Mouse (Mus musculus) embryonic fibroblast, embryonic 13.5 days (primary cell): ENCODE results near the gene Fars2. TPM values are rescaled to one million over a fixed set of nuclear protein-coding genes. Genes with fewer than 3 reads are reported as not detected.

Experiments used
- H3K27ac ChIP-seq: 2 replicates; pipeline ENCODE4 v1.5.1; 2012; ENCODE audit warnings: low read length, control low read depth, inconsistent platforms; ENCODE audit not compliant: insufficient read depth
- H3K4me1 ChIP-seq: 2 replicates; pipeline ENCODE4 v1.6.1; 2011; ENCODE audit warnings: low read length; ENCODE audit not compliant: control insufficient read depth, insufficient read depth
- H3K4me3 ChIP-seq: 2 replicates; pipeline ENCODE4 v1.5.1; 2011; ENCODE audit warnings: mild to moderate bottlenecking, control low read depth, low read length; ENCODE audit not compliant: insufficient read depth
- CTCF ChIP-seq: IDR thresholded peaks from 2 replicates; pipeline ENCODE4 v1.5.1; 2011; ENCODE audit warnings: mild to moderate bottlenecking, control low read depth, low read length, moderate library complexity, borderline replicate concordance; ENCODE audit not compliant: insufficient read depth
- POLR2A ChIP-seq: IDR thresholded peaks from 2 replicates; pipeline ENCODE4 v1.6.1; 2011; ENCODE audit warnings: low read depth, mild to moderate bottlenecking, control low read depth, low read length, moderate library complexity
- polyA plus RNA-seq: library from polyadenylated mRNA; stranded (reverse); fragments of >200 nt; gene quantifications from 2 replicates; pipeline ENCODE4 v1.2.4, GENCODE M21; 2011; ENCODE audit warnings: low read depth; ENCODE audit not compliant: missing spikeins, insufficient read length

The Fars2 gene
- polyA plus RNA-seq, 1 experiment = 16.0 TPM

GRCm38 (mm10) chr13:36284097-36284496 lies 166.9 kb downstream of the Fars2 start:
- no peak for TF ChIP-seq POLR2A
- no peak for TF ChIP-seq CTCF
- Histone ChIP-seq H3K4me1 (peaks cover 3% of the 10 kb centered on the region), H3K4me3 (no peak overlapping the region), H3K27ac (no peak overlapping the region)

GRCm38 (mm10) chr13:36285235-36285634 lies 168.0 kb downstream of the Fars2 start:
- TF ChIP-seq POLR2A (no peak), CTCF (no peak)
- H3K4me1 ChIP-seq = peaks cover 3% of the 10 kb centered on the region
- H3K4me3 ChIP-seq = no peak overlapping the region
- H3K27ac ChIP-seq = no peak overlapping the region

GRCm38 (mm10) chr13:36293511-36293910 lies 176.3 kb downstream of the Fars2 start:
- TF ChIP-seq POLR2A = no peak
- TF ChIP-seq CTCF = no peak
- Histone ChIP-seq H3K27ac (no peak overlapping the region), H3K4me1 (no peaks in the 10 kb centered on the region; the same call in 1 of the 2 replicates), H3K4me3 (no peak overlapping the region)

GRCm38 (mm10) chr13:36294503-36294902 lies 177.3 kb downstream of the Fars2 start:
- no peak for TF ChIP-seq POLR2A
- TF ChIP-seq CTCF = no peak
- H3K27ac ChIP-seq = no peak overlapping the region

GRCm38 (mm10) chr13:36295848-36296247 lies 178.6 kb downstream of the Fars2 start:
- TF ChIP-seq POLR2A (no peak), CTCF (no peak)
- no peak overlapping the region for H3K4me3 ChIP-seq
- H3K27ac ChIP-seq = no peak overlapping the region
- H3K4me1 ChIP-seq = no peaks in the 10 kb centered on the region; the same call in 1 of the 2 replicates

More at GRCm38 (mm10) chr13:36294503-36294902, 177.3 kb downstream of the Fars2 start:
- no peak overlapping the region for H3K4me3 ChIP-seq
- H3K4me1 ChIP-seq = no peaks in the 10 kb centered on the region; the same call in 1 of the 2 replicates

GRCm38 (mm10) chr13:36296574-36296973 lies 179.4 kb downstream of the Fars2 start:
- TF ChIP-seq POLR2A (no peak), CTCF (no peak)
- no peak overlapping the region for H3K27ac ChIP-seq
- no peaks in the 10 kb centered on the region; the same call in 1 of the 2 replicates for H3K4me1 ChIP-seq
- H3K4me3 ChIP-seq = no peak overlapping the region

GRCm38 (mm10) chr13:36297950-36298781 lies 181.0 kb downstream of the Fars2 start:
- Histone ChIP-seq H3K4me1 (no peaks in the 10 kb centered on the region; the same call in 1 of the 2 replicates), H3K27ac (no peak overlapping the region), H3K4me3 (no peak overlapping the region)
- TF ChIP-seq POLR2A (no peak), CTCF (no peak)

- TF ChIP-seq CTCF (no peak), POLR2A (no peak)
- no peak overlapping the region for H3K27ac ChIP-seq
- H3K4me1 ChIP-seq = no peaks in the 10 kb centered on the region; the same call in 1 of the 2 replicates
- H3K4me3 ChIP-seq = no peak overlapping the region
These were observed 181.5 kb downstream of the Fars2 start for GRCm38 (mm10) chr13:36298782-36299031.

- no peak overlapping the region for H3K27ac ChIP-seq
- no peaks in the 10 kb centered on the region; the same call in 1 of the 2 replicates for H3K4me1 ChIP-seq
- H3K4me3 ChIP-seq = no peak overlapping the region
- no peak for TF ChIP-seq CTCF
- TF ChIP-seq POLR2A = no peak
These were observed 185.6 kb downstream of the Fars2 start for GRCm38 (mm10) chr13:36302770-36303169.

- no peak overlapping the region for H3K27ac ChIP-seq
- no peaks in the 10 kb centered on the region; the same call in 1 of the 2 replicates for H3K4me1 ChIP-seq
- TF ChIP-seq POLR2A (no peak), CTCF (no peak)
- no peak overlapping the region for H3K4me3 ChIP-seq
These were observed 188.1 kb downstream of the Fars2 start for GRCm38 (mm10) chr13:36305306-36305705.
